Mouse (Mus musculus): ENCODE measurements at regions not wholly inside any gene's neighbourhood (a gene's known extent, or its start where the extent isn't known, plus 50 kb on each side); places are given as distances from the start of the nearest gene placed in this dataset.
"Not testable (repeated sequence)": the region's sequence is repeated elsewhere in the genome, so short reads cannot be mapped to it uniquely, and the experiment has no call there.

DNA sequence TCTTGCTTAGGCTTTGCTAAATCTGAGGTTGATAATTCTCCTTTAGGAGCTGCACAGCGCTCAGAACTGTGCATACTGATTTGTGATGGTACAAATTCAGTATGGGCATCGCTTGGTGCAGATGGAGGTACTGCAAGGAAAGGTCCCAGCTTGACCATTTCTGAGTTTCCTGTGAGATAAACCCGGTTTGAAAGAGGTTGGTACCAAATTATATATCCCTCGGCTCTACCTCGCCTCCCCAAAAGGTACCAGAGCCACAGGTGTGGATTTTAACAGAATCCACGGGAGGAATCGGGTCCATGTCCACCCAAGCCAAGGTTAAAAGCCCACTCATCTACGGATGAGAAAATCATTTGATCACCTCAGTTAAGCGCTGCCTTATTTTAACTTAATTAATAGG lies 172.5 kb upstream of the Zfp808 start:
- DNase-seq (ENCODE audit: low read depth in 2 of 2, low spot score in 2 of 2) = not testable (repeated sequence)

DNA sequence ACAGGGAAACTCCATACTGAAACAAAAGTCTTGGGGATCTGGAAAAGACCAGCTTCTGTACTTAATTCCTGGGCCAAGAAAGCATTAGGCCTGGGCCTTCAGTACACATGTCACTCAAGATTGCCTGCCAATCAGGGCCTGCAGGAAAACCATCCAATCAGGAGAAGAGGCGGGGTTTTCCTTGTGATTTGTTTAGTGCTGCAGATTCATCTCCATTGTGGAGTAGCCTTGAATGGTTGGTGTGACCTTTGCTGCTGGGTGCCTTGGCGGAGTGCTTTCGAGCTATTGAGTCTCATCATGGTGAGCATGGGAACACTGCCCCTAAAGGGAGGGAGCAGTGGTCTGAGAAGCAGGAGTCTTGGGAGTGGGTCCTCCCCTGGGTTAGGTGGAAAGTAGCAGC lies 150.8 kb upstream of the Zfp808 start:
- DNase-seq (ENCODE audit: low read depth in 2 of 2, low spot score in 2 of 2) = not testable (repeated sequence)

DNA sequence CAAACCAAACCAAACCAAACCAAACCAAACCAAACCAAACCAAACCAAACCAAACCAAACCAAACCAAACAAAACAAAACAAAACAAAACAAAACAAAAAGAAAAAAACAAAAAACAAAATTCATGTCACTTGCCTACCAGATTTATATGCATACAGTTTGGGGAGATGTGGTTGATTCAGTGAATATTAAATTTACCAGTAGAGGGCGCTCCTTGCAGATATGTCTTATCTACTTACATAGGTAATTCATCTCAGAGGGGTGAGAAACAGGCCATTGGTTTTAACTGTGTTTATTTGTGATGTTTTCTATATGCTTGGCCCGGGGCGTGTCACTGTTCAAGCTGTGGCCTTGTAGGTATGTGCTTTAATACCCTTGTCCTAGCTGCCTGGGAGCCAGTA lies 133.2 kb upstream of the Zfp808 start:
- not testable (repeated sequence) for DNase-seq (ENCODE audit: low read depth in 2 of 2, low spot score in 2 of 2)

DNA sequence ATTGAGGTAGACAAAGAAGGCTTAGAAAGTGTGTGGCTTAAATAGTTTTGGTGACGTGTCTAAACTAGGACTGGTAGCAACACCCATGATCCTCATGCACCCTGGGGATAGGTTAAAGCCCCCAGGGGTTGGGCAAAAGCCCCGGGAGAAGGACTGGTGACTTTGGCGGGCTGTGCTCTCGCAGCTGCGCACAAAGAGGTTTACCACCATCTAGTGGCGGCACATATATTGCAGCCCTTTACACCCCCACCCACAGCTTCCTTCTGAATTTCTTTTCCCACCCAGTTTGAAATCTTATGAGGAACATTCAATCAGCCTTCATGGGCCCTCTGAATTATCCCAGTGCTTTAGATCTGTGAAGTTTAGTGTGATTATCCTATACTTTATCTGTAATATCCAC lies 130.9 kb upstream of the Zfp808 start:
- DNase-seq (ENCODE audit: low read depth in 2 of 2, low spot score in 2 of 2) = peak in 1 of 2 experiments; percentile 11

DNA sequence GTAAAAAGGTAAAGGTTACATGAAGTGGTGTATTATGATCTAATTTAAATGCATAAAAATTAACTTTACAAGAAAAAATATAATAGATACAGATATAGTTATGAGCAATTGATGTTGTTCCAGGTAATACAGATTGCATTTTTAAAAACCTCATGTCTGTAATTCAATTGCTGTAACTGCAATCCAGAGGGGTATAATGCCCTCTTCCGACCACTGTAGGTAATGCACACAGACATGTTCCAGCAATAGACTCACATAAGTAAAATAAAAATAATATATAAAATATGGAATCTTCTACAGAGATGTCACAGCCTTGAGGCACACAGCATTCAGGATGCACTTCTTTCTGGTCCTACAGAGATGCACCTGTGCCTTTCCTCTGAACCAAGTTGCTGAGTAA lies 122.4 kb upstream of the Zfp808 start:
- peak; percentile 7 to 33 for DNase-seq (ENCODE audit: low read depth in 2 of 2, low spot score in 2 of 2)

DNA sequence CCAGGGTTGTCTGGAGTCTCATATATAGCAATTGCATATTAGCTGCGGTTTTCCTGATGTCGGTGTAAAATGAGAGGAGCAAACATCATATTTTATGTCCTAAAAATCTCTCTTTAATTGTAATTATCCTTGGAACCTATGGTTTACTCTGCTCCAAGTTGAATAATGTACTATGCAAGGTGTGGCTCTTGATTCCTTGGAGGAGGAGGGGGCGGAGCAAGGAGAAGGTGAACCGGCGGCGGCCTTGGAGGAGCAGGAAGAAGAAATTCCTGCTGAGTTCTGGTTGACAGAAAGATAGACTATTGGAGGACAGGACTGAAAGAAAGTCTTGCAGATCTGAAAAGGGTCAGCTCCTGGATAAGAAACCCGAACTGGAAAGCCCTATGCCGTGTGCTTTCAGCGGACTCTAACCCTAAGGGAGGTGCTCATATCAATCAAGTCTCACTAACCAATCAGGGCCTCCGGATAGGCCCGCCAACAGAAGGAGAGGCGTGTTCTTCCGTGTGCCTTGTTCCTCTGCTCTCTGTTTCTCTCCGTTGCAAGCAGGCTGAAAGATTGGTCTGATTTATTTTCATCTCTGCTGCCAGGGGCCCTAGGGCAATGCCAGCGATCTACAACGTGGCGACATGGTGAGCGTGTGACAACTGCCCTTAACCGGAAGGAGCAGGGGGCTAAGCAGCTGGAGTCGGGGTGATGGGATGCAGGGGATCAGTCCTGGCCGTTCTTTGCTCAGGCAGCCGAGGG lies 114.1 kb upstream of the Zfp808 start:
- DNase-seq (ENCODE audit: low read depth in 2 of 2, low spot score in 2 of 2) = peak in 1 of 2 experiments; percentile 5

DNA sequence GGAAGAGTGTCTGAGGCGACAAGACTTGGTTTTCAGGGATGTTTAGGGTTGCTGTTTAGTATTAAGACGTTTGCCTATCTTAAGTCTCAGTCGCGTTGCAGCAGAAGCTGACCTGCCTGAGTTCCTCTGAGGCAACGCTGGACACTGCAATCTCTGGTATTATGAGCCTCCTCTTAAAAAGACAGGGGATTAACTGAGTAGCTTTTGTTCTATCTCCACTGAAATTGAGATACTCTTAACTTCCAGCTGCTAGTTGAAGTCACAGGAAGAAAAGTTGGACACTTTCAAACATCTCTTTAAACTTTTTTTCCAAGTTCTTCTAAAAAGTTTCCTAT lies 113.6 kb upstream of the Zfp808 start:
- DNase-seq (ENCODE audit: low read depth in 2 of 2, low spot score in 2 of 2) = not testable (repeated sequence)

DNA sequence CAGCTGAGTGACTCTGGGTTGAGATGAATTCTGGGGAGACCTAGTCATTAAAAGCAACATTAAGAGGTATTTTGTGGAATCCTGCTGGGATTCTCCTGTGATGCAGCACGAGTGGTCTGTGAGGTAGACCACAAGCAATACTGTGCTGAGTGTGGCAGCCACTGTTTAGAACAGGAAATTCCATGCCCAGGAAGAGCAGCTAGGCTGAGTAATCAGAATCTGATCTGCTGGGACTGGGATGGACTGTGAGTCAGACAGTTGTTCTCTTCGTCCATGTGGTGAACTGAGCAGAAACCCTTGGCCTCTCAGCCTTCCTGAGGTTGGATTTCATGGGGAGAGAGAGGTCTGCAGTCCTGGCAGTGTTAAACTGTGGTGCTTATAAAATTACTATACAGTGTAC lies 92.0 kb upstream of the Zfp808 start:
- not testable (repeated sequence) for DNase-seq (ENCODE audit: low read depth in 2 of 2, low spot score in 2 of 2)

DNA sequence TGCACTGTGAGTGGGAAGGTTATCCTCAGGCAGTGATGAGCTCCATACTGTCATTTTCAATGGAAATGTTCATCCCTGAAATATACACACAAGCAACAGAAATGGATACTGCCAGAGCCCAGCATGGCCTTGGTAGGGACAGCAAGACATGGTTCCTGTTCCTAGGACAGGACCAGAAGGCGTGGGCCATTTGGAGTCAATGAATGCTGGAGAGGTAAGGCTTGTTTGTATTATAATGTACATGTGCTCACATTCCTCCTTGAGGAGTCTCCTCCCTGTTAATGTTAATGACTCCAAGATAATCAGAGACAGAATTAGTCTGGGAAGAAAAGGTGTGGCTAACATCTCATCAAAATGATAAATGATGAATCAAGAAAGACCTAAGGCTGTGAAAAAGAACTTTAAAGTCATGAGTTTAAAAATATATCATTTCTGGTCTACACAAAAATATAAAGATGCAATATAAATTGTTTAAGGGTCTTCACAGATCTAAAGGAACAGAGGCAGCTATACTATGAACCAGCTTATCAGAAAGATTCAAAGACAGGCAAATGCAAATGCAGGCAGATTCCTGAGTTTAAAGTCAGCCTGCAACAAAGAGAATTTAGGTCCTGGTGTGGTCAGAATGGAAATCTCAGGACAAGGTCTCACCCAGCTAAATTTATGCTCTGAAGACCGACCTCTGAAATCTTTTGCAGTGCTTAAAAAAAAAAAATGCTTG lies 51.6 kb upstream of the Zfp808 start:
- DNase-seq (ENCODE audit: low read depth in 2 of 2, low spot score in 2 of 2) = not testable (repeated sequence)

DNA sequence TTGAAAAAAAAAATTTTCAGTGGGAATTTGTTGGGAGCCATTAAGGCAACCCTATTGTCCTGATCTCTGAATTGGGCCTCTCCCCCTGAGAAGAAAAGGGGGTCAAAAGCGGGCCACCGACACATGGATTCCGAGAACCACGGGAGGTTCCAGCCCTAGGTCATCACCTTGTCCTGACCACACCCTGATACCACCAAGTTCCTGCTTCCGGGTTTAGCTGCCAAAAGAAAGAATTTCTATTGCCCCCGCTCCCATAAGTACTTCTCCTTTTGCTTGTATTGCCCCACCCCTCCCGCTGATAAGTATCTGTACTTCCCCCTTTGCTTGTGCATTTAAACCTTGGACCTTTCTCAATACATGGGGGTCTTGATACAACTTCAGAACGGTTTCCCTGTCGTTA lies 50.8 kb upstream of the Zfp808 start:
- not testable (repeated sequence) for DNase-seq (ENCODE audit: low read depth in 2 of 2, low spot score in 2 of 2)
